Mouse (Mus musculus): ENCODE measurements around the gene Ufsp1. TPM values are rescaled to one million over a fixed set of nuclear protein-coding genes. Genes with fewer than 3 reads are reported as not detected.

The Ufsp1 gene
- total RNA-seq, 1 experiment = 6.3 TPM

GRCm38 (mm10) chr5:137333512-137334174 is 39.2 kb downstream of the Ufsp1 start, which contains the start of gene Slc12a9:
Gene Slc12a9, minus strand, starts transcription at chr5:137333597.
- in situ Hi-C loops (cut with MboI; ENCODE audit: low sequenced_read_pairs in 2 of 2, unreplicated experiment in 2 of 2) = no loop called here
- peak; percentile 97 for DNase-seq (ENCODE audit: low read depth, low spot score)

GRCm38 (mm10) chr5:137334317-137334716 is 39.9 kb downstream of the Ufsp1 start:
- Histone ChIP-seq H3K9me3 (ENCODE audit: control insufficient read depth, insufficient read depth, low read depth, low read length) (no peaks in the 10 kb centered on the region), H3K9ac (ENCODE audit: insufficient read depth, low read depth, low read length, poor library complexity, severe bottlenecking) (peak overlapping the region; percentile 34; the same call in 1 of the 2 replicates), H3K4me3 (ENCODE audit: insufficient read depth in 1 of 2, low read depth in 1 of 2, low read length in 2 of 2, poor library complexity in 1 of 2, severe bottlenecking in 1 of 2) (peak overlapping the region; percentile 82 to 90; a peak in 2 of 4 replicates), H3K4me1 (ENCODE audit: control insufficient read depth in 2 of 2, insufficient read depth in 2 of 2, low read length in 2 of 2, poor library complexity in 1 of 2) (peaks cover 13 to 25% of the 10 kb centered on the region in 2 experiments), H3K36me3 (ENCODE audit: control insufficient read depth, insufficient read depth, low read length, poor library complexity, severe bottlenecking) (no peaks in the 10 kb centered on the region; the same call in 1 of the 2 replicates), H3K27ac (ENCODE audit: insufficient read depth, low read depth, low read length, poor library complexity, severe bottlenecking) (no peak overlapping the region; the same call in 1 of the 2 replicates)
- TF ChIP-seq ZC3H11A (IDR thresholded peaks at IDR 0.05; ENCODE audit: borderline replicate concordance, low read depth, low read length) (no peak), CHD2 (IDR thresholded peaks at IDR 0.05; ENCODE audit: low read depth, low read length) (no peak), ZNF384 (IDR thresholded peaks at IDR 0.05; ENCODE audit: low read depth, low read length) (no peak), HCFC1 (IDR thresholded peaks at IDR 0.05; ENCODE audit: borderline replicate concordance, insufficient read depth, low read length) (no peak), MAFK (IDR thresholded peaks at IDR 0.05; ENCODE audit: insufficient read depth, low read depth, low read length) (no peak)
- in situ Hi-C loops (cut with MboI; ENCODE audit: low sequenced_read_pairs in 2 of 2, unreplicated experiment in 2 of 2) = no loop called here
- no peak for DNase-seq (ENCODE audit: low read depth, low spot score)

More at GRCm38 (mm10) chr5:137333512-137334174, 39.2 kb downstream of the Ufsp1 start, which contains the start of gene Slc12a9:
- no peaks in the 10 kb centered on the region; the same call in 1 of the 2 replicates for H3K36me3 ChIP-seq (ENCODE audit: control insufficient read depth, insufficient read depth, low read length, poor library complexity, severe bottlenecking)
- H3K4me3 ChIP-seq (ENCODE audit: insufficient read depth in 1 of 2, low read depth in 1 of 2, low read length in 2 of 2, poor library complexity in 1 of 2, severe bottlenecking in 1 of 2) = peak within 1 kb of the TSS; percentile 82 to 90
- peak within 1 kb of the TSS; percentile 79 for H3K27ac ChIP-seq (ENCODE audit: insufficient read depth, low read depth, low read length, poor library complexity, severe bottlenecking)
- no peaks in the 10 kb centered on the region for H3K9me3 ChIP-seq (ENCODE audit: control insufficient read depth, insufficient read depth, low read depth, low read length)
- H3K4me1 ChIP-seq (ENCODE audit: control insufficient read depth in 2 of 2, insufficient read depth in 2 of 2, low read length in 2 of 2, poor library complexity in 1 of 2) = peaks cover 13 to 22% of the 10 kb centered on the region in 2 experiments
- peak within 1 kb of the TSS; percentile 87 for H3K9ac ChIP-seq (ENCODE audit: insufficient read depth, low read depth, low read length, poor library complexity, severe bottlenecking)
- TF ChIP-seq ZC3H11A (IDR thresholded peaks at IDR 0.05; ENCODE audit: borderline replicate concordance, low read depth, low read length) (peak; percentile 38; the same call in 1 of the 2 replicates), MAFK (IDR thresholded peaks at IDR 0.05; ENCODE audit: insufficient read depth, low read depth, low read length) (no peak)

GRCm38 (mm10) chr5:137335066-137335465 is 40.6 kb downstream of the Ufsp1 start:
- DNase-seq (ENCODE audit: low read depth, low spot score) = no peak
- in situ Hi-C loops (cut with MboI; ENCODE audit: low sequenced_read_pairs in 2 of 2, unreplicated experiment in 2 of 2) = no loop called here
- Histone ChIP-seq H3K4me1 (ENCODE audit: control insufficient read depth in 2 of 2, insufficient read depth in 2 of 2, low read length in 2 of 2, poor library complexity in 1 of 2) (peaks cover 13 to 30% of the 10 kb centered on the region in 2 experiments), H3K36me3 (ENCODE audit: control insufficient read depth, insufficient read depth, low read length, poor library complexity, severe bottlenecking) (no peaks in the 10 kb centered on the region; the same call in 1 of the 2 replicates), H3K9me3 (ENCODE audit: control insufficient read depth, insufficient read depth, low read depth, low read length) (no peaks in the 10 kb centered on the region), H3K4me3 (ENCODE audit: insufficient read depth in 1 of 2, low read depth in 1 of 2, low read length in 2 of 2, poor library complexity in 1 of 2, severe bottlenecking in 1 of 2) (peak overlapping the region in 1 of 2 experiments; percentile 28; a peak in 2 of 4 replicates), H3K9ac (ENCODE audit: insufficient read depth, low read depth, low read length, poor library complexity, severe bottlenecking) (peak overlapping the region; percentile 33; the same call in 1 of the 2 replicates), H3K27ac (ENCODE audit: insufficient read depth, low read depth, low read length, poor library complexity, severe bottlenecking) (peak overlapping the region; percentile 33; the same call in 1 of the 2 replicates)
- TF ChIP-seq HCFC1 (IDR thresholded peaks at IDR 0.05; ENCODE audit: borderline replicate concordance, insufficient read depth, low read length) (no peak), ZC3H11A (IDR thresholded peaks at IDR 0.05; ENCODE audit: borderline replicate concordance, low read depth, low read length) (no peak), MAFK (IDR thresholded peaks at IDR 0.05; ENCODE audit: insufficient read depth, low read depth, low read length) (no peak), CHD2 (IDR thresholded peaks at IDR 0.05; ENCODE audit: low read depth, low read length) (no peak), ZNF384 (IDR thresholded peaks at IDR 0.05; ENCODE audit: low read depth, low read length) (no peak)

GRCm38 (mm10) chr5:137337190-137337589 is 42.8 kb downstream of the Ufsp1 start:
- in situ Hi-C loops (cut with MboI; ENCODE audit: low sequenced_read_pairs in 2 of 2, unreplicated experiment in 2 of 2) = no loop called here
- peak overlapping the region; percentile 56 to 68; a peak in 2 of 4 replicates for H3K4me3 ChIP-seq (ENCODE audit: insufficient read depth in 1 of 2, low read depth in 1 of 2, low read length in 2 of 2, poor library complexity in 1 of 2, severe bottlenecking in 1 of 2)
- peak; percentile 75 for DNase-seq (ENCODE audit: low read depth, low spot score)
- H3K27ac ChIP-seq (ENCODE audit: insufficient read depth, low read depth, low read length, poor library complexity, severe bottlenecking) = peak overlapping the region; percentile 76
- TF ChIP-seq CHD2 (IDR thresholded peaks at IDR 0.05; ENCODE audit: low read depth, low read length) (no peak), ZNF384 (IDR thresholded peaks at IDR 0.05; ENCODE audit: low read depth, low read length) (no peak), MAFK (IDR thresholded peaks at IDR 0.05; ENCODE audit: insufficient read depth, low read depth, low read length) (no peak), HCFC1 (IDR thresholded peaks at IDR 0.05; ENCODE audit: borderline replicate concordance, insufficient read depth, low read length) (no peak), ZC3H11A (IDR thresholded peaks at IDR 0.05; ENCODE audit: borderline replicate concordance, low read depth, low read length) (no peak)
- H3K36me3 ChIP-seq (ENCODE audit: control insufficient read depth, insufficient read depth, low read length, poor library complexity, severe bottlenecking) = no peaks in the 10 kb centered on the region
- peaks cover 13 to 32% of the 10 kb centered on the region in 2 experiments for H3K4me1 ChIP-seq (ENCODE audit: control insufficient read depth in 2 of 2, insufficient read depth in 2 of 2, low read length in 2 of 2, poor library complexity in 1 of 2)
- H3K9ac ChIP-seq (ENCODE audit: insufficient read depth, low read depth, low read length, poor library complexity, severe bottlenecking) = no peak overlapping the region
- H3K9me3 ChIP-seq (ENCODE audit: control insufficient read depth, insufficient read depth, low read depth, low read length) = no peaks in the 10 kb centered on the region

Measured in ES-E14 (cell line).